Mouse (Mus musculus): ENCODE data around the gene Zpbp2. TPM values are rescaled to one million over a fixed set of nuclear protein-coding genes. Genes with fewer than 3 reads are reported as not detected.

The Zpbp2 gene
- total RNA-seq (2021), result not detected
- long read RNA-seq, experiment 1, result 0 reads
- long read RNA-seq, experiment 2, result 0 reads

DNA sequence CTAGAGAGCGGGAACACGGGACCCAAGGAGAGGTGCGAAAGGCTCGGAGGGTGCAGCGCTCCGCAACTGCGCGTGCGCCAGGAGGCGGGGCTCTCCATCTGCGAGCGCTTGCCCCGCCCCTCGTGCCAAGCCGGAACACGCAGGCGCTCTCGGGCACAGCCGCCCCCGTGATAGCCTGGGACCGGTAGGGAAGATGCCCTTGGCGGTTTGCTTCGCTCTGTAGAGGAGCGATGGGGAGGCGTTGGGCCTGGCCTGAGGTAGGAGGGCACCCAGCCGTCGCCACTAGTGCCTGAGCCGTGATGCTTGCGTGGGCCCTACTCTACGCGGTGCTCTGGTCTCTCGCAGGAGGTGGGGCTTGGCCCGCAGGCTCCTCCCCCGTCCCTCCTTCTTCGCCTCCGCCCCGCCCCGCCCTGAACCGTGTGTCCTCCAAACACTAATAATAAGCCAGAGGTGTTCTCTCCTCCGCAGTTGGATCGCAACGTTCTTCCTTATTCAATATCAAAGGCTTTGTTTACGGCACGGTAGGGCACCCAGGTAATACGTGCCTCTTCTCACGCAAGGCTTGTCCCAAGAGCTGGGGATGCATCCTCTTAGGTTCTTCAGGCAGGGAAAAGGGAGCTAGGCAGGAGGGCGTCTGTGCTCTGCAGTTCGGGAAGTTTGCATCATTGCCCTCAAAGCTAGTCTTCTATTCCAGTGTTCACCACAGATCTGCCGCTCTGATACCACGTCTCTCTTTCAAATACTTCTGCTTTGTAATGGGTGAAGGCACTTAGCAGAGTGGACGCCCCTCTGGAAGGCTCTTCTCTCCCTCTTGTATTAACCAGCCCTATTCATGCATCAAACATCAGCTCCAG is at the start of gene Zpbp2:
Gene Zpbp2, plus strand, starts transcription at position 123 of the 854 bp plus-strand sequence.
- peak; percentile 88 to 91 for DNase-seq

DNA sequence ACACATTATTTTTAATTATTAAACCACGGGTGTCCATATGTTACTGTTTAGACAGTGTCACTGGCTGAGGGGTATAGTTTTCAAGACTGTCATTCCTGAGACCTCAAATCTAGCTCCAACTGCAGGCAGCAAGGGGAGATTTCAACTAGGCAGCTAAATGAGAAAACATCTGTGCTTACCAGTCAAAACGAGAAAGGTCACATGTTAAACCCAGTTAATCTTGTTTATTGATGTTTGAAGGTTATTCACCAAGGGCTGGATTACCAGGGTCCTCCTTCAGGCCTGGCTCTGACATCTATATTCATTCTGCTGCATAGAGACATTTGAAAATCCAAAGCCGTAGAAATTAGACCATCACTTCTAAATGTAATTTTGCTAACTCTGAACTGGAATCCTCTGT is 46.0 kb upstream of the Zpbp2 start:
- DNase-seq, result no peak

DNA sequence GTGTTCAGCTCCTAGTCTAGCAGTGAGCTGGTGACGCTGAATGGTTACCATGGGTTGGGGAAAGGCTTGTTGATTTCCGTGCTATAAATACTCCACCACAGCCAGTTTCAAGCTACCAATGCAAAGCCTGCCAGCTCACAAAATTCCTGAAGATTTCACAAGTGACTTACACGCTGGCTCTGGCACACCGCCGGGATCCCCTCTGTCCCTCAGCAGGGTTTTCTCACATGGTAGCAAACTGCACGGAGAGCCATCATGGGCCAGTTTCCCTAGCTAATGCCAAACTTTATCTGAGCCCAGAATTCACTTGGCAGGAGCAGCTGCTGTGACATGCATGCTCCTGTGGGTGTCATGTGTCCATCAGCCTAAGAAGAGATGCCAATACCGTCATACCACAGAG is 41.5 kb upstream of the Zpbp2 start:
- peak; percentile 72 to 73 for DNase-seq

DNA sequence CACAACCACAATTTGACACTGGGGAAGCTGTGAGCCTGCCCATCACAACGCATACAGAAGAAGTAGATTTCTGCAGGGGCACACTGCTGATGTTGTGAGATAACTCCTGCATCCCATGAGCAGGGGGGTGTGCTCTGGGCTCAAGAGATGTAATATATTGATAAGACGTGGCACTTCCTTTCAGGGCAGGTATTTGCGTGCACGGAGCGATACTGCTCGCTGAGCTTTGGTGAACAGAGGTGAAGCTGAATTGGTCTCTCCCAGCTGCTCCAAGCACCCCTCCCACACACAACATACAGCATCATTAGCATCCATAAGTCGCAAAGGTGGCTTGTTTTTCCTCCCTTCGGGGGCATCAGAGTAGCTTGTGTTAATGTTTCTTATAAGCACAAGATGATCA is 40.8 kb upstream of the Zpbp2 start:
- no peak for DNase-seq

DNA sequence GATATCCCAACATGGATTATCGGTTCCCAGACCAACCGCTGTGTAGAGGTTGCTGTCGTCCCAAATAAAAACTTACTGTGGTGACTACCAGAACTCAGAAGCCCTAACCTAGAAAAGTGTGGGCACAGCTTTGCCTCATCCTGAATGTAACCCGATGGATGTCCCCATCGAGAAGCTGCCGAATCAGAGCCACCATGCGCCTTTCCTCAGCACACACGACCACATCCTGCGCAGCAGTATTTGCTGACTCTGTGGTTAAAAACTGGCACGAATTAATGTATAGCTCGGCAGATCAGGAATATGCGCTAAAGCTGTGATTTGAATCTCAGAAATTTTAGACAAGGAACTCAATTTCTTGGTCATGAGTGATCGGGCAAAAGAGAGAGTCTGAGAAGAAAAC is 38.0 kb upstream of the Zpbp2 start:
- no peak for DNase-seq

DNA sequence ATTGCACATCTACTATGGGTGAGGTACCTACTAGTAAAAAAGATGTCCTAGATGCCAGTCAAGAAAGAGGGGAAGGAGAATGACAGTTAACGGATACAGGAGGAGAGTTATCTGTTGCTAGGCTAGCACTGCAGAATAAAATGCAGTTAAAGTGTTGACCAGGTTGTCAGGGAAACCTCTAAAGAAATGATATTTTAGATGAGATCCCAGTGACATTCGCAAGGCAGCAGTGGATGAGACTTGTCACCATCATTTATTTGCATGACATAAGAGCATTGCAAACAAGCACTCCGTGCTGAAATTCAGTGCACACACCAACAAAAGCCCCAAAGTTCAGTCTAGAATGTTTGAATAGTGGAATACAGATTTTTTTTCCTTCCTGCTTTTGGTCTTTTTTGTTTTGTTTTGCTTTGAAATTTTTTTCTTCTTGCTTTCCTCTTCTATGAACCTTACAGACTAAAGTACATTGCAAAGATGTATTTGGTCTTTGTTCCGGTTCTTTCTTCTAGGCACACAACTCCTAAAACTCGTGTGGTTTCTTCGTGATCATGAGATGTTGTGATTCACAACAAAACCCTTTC is 37.5 kb upstream of the Zpbp2 start:
- no peak for DNase-seq

- no peak for DNase-seq
These were observed 30.4 kb upstream of the Zpbp2 start for GRCm38 (mm10) chr11:98520468-98520867.

DNA sequence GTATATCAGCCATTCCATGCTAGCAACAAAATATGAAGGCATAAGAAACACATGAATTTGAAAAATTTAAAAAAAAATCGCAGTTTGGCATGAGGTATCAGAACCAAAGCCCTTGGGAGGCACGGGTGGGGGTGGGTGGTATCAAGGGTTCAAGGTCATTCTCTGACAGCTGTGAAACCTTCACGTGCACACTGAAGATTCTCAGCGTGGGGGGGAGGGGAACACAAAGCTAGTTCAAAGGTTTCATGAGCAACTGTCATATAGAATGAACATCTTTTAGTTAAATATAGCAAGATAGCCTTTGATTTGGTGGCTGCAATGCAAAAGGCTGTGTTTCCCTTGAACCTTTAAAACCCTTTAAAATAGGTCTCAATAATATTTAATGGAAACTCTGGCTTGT is 25.8 kb upstream of the Zpbp2 start:
- no peak for DNase-seq

DNA sequence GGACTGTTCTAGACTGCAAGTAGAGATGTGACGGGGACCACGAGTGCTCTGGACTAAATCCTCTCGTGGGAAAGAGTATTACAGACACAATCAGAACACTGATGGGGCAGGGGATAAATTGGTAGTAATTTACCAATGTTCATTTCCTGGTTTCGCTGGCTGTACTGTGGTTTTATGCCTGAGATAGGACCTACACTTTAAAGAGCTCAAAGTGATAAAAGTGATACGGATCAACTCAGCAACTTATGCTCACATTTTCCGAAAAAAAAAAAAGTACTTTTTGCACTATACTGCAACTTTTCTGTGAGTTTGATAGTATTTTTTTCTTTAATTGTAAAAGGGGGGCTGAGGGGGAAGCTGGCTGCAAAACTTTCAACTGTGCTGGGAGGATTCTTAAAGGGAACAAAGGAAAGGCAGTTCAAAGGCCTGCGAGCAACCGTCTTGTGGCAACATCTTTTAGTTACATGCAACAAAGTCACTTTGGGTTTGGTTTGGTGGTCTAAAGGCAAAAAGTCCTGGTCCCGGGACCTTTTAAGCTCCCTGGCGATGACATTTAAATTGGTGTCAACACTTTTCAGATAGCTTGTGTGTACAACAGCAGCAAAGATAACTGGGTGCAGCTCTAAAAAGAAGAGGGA is 24.0 kb upstream of the Zpbp2 start:
- DNase-seq, result no peak

DNA sequence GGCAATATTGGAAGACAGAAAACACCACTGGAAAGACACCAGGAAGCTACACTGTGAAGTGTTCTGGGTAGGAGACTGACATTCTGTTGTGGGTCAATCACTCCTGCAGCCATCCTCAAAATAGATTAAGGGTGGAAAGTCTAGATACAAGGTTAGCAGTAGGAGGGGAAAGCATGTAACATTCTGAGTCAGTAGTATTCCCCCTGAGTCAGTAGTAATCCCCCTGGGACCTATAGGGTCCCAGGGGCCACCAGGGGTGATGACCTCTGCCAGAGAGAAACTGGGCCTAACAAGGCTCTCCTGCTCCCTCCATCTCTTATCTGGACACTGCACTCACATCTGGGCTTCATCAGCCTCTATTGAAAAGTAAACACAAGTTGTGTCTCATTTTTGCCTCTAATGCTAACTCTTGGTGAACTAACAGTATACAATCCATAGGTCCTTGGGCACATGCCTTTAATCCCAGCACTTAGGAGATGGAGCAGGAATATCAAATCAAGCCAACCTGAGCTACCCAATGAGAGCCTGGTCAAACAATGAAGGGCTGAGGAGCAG is 13.3 kb upstream of the Zpbp2 start:
- DNase-seq, result no peak

DNA sequence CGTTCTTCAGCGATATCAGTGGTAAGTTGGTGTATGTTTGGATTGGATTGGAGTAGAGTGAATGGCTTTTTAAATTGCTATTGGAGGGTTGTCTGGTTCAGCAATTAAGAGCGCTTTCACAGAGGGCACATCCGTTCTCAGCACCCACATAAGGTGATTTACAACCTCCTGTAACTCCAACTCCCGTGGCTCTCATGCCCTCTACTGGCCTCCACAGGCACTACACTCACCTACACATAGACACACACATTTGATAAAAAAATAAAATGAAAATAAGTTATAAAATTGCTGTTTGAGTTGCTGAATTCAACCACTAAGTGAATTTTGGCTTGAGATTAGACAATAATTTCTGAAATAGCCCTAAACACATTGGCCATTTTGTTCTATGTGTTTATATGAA is 10.6 kb upstream of the Zpbp2 start:
- no peak for DNase-seq

GRCm38 (mm10) chr11:98542553-98542952 is 8.3 kb upstream of the Zpbp2 start:
- DNase-seq, result no peak

- DNase-seq, result no peak
These were observed 7.5 kb upstream of the Zpbp2 start for GRCm38 (mm10) chr11:98543414-98543813.

- no peak for DNase-seq
These were observed 5.8 kb upstream of the Zpbp2 start for GRCm38 (mm10) chr11:98544890-98545677.

- DNase-seq, result peak; percentile 25 to 36
These were observed 5.1 kb upstream of the Zpbp2 start, which contains the start of gene Ikzf3 for GRCm38 (mm10) chr11:98545711-98546231. Gene Ikzf3, minus strand, starts transcription at chr11:98546031.

DNA sequence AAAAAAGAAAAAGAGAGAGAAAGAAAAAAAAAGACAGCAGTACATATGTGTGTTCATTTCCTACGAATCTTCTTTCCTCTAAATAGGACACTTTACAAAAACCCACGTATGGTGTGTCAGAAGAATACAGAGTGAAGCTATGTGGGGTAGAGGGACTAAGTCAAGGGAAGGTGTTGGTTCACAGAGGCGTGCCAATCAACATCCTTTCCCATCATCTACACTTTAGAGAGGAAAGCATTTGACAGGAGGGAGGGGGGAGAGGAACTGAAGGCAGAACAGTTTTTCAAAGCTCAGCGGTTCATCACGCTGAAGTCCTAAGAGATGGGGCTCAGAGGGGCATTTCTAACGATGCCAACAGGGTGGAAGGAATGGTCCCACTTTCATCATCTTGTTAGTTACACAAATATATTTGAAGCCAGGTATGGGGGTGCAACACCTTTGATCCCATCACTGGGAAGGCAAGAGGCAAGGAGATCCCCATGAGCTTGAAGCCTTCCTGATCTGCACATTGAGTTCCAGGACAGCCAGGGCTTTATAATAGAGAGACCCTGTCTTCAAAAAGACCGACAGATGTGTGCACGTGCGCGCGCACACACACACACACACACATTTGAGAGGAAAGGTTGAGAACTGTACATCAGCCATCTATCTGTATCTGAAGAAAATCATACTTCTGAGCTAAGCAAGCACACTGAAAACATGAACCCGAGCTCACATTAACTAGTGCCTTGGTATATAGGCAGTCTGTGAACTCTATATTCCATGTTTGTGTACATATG is 4.2 kb upstream of the Zpbp2 start:
- no peak for DNase-seq

GRCm38 (mm10) chr11:98547308-98547693 is 3.6 kb upstream of the Zpbp2 start:
- DNase-seq, result no peak

- no peak for DNase-seq
These were observed 1.5 kb upstream of the Zpbp2 start for GRCm38 (mm10) chr11:98549363-98549762.

DNA sequence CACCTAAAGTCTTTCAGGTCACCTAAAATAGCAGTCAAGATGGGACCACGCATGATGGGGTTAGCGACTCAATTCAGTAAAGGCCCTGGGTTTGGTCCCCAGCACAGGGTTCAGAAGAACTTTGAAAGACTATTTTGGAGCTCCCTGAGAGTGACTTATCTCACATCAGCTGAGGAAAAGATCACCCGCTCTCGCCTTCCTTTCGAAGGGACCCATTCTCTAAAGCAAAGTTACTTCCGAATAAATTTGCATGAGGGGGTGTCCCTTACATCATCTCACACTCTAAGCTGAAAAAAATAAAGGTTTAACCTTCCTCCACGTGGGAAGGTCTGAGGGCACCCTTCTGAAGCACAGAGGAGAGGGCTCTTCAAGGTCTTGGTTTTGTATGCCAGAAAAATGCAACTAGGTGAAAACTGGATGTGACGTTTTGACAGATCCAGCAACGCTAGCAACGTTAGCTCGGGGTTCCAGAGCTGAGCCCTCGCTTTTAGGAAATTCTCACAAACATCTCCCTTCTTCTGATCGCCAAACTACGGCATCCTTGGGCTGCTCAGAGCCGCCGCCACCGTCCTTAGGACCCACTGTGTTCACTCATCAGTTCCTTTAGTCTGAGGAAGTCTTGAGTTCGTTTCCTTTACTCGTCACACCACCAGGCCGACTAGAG is 454 bp upstream of the Zpbp2 start:
- no peak for DNase-seq

DNA sequence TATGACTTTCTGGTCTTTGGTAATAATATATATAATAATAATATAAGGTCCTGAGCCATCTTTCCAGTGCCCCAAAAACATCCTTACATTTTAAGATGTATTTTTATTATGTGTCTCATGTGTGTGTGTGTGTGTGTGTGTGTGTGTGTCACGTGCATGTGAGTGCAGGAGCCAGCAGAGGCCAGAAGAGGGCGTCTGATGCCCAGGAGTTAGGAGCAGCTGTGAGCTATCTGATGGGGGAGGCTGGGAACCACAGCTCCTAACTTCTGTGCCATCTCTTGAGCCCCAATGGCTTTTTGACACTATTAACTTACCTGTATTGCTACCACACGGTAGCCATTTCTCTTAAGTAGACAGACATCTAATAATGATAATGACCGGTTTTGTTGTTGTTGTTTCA is 3.1 kb downstream of the Zpbp2 start:
- no peak for DNase-seq
